Mouse (Mus musculus): ENCODE data around the gene Ect2.

- TF ChIP-seq CTCF (IDR thresholded peaks at IDR 0.05; ENCODE audit: extremely low read depth, insufficient read depth, low read length) (no peak), POLR2A (IDR thresholded peaks at IDR 0.05; ENCODE audit: extremely low read depth, insufficient read depth, low read length) (no peak)
These were observed 88.8 kb downstream of the Ect2 start for GRCm38 (mm10) chr3:27064886-27065285.

All from cortical plate, adult 2 months (tissue).